Mouse (Mus musculus): Measurements from ENCODE around the gene Maats1. TPM values are rescaled to one million over a fixed set of nuclear protein-coding genes. Genes with fewer than 3 reads are reported as not detected.

The Maats1 gene
- polyA plus RNA-seq (2014; fragmentation: Nextera tagmentation; extraction: Ambion mirVana) = 1.3 and 1.5 TPM in 2 replicates

GRCm38 (mm10) chr16:38341396-38342324, at the start of gene Maats1:
Maats1 (minus strand) TSS chr16:38342143.
- Histone ChIP-seq H3K4me3 (ENCODE audit: low read depth, low read length) (peak within 1 kb of the TSS; percentile 26), H3K4me2 (replicated peaks; ENCODE audit: low read depth, low read length) (peak within 1 kb of the TSS; percentile 60), H3K27me3 (ENCODE audit: control insufficient read depth, insufficient read depth, low read length) (no peaks in the 10 kb centered on the region), H3K36me3 (ENCODE audit: control insufficient read depth, insufficient read depth, low read length) (no peaks in the 10 kb centered on the region), H3K4me1 (replicated peaks; ENCODE audit: control insufficient read depth, insufficient read depth, low read length) (no peaks in the 10 kb centered on the region; the same call in 1 of the 2 replicates), H3K9ac (ENCODE audit: low read depth, low read length) (peak within 1 kb of the TSS; percentile 27; the same call in 1 of the 2 replicates), H3K27ac (ENCODE audit: low read depth, low read length) (no peak within 1 kb of the TSS), H3K9me3 (ENCODE audit: control insufficient read depth, low read length) (no peaks in the 10 kb centered on the region)
- peak; percentile 94 for ATAC-seq (ENCODE audit: low FRiP score)
- 12% methylated on average over 30 of the region's 30 CpGs for WGBS
- DNase-seq (ENCODE audit: low spot score) = peak; percentile 92

DNA sequence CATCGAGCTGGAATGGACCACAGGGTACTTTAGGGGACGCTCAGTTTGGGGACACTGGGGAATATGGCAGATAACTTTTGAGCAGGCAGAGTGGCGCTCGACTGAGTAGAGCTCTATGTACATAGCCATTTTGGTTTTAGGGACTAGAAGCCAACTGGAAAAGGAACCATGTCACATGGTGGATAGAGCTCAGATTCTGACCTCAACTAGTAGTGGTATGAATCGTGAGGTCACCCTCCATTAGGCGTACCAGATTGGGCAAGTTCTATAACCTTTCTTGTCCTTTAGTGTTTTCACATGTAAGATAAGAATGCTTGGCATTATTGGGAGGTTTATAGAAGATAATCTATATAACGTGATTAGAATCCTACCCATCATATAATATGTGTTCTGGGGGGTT, 48.4 kb upstream of the Maats1 start:
- no peak for DNase-seq (ENCODE audit: low spot score)
- H3K4me2 ChIP-seq (replicated peaks; ENCODE audit: low read depth, low read length) = no peak overlapping the region
- no peak for ATAC-seq (ENCODE audit: low FRiP score)
- 92% methylated on average over 7 of the region's 7 CpGs for WGBS
- H3K9me3 ChIP-seq (ENCODE audit: control insufficient read depth, low read length) = no peaks in the 10 kb centered on the region
- H3K27me3 ChIP-seq (ENCODE audit: control insufficient read depth, insufficient read depth, low read length) = no peaks in the 10 kb centered on the region
- H3K4me1 ChIP-seq (replicated peaks; ENCODE audit: control insufficient read depth, insufficient read depth, low read length) = no peaks in the 10 kb centered on the region
- no peak overlapping the region for H3K27ac ChIP-seq (ENCODE audit: low read depth, low read length)
- no peaks in the 10 kb centered on the region for H3K36me3 ChIP-seq (ENCODE audit: control insufficient read depth, insufficient read depth, low read length)
- H3K9ac ChIP-seq (ENCODE audit: low read depth, low read length) = no peak overlapping the region
- no peak overlapping the region for H3K4me3 ChIP-seq (ENCODE audit: low read depth, low read length)

GRCm38 (mm10) chr16:38389284-38389893, 47.4 kb upstream of the Maats1 start:
- no peaks in the 10 kb centered on the region for H3K27me3 ChIP-seq (ENCODE audit: control insufficient read depth, insufficient read depth, low read length)
- no peak for DNase-seq (ENCODE audit: low spot score)
- WGBS = 80% methylated on average over 8 of the region's 8 CpGs

DNA sequence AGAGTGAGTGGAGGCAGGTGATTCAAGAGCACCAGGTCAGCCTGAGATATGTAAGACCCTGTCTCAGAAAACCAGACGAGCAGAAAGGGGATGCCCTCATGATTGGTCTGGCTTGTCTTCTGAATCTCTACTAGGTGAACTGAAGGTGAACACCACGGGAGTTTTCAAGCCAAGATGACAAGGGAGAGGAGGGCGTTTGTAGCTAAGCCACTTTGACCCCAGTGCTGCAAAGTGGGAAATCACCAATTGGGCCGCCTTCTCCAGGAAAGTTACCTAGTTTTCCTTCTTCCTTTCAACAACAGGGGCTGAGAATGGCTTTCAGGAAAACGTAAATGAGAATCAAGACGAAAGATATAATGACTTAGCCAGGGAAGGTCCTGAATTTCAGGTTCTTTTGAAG, 46.8 kb upstream of the Maats1 start:
- Histone ChIP-seq H3K9ac (ENCODE audit: low read depth, low read length) (no peak overlapping the region), H3K27me3 (ENCODE audit: control insufficient read depth, insufficient read depth, low read length) (no peaks in the 10 kb centered on the region), H3K36me3 (ENCODE audit: control insufficient read depth, insufficient read depth, low read length) (no peaks in the 10 kb centered on the region), H3K4me2 (replicated peaks; ENCODE audit: low read depth, low read length) (no peak overlapping the region), H3K9me3 (ENCODE audit: control insufficient read depth, low read length) (no peaks in the 10 kb centered on the region), H3K4me1 (replicated peaks; ENCODE audit: control insufficient read depth, insufficient read depth, low read length) (no peaks in the 10 kb centered on the region), H3K27ac (ENCODE audit: low read depth, low read length) (no peak overlapping the region), H3K4me3 (ENCODE audit: low read depth, low read length) (no peak overlapping the region)
- ATAC-seq (ENCODE audit: low FRiP score) (no peak), DNase-seq (ENCODE audit: low spot score) (no peak)
- WGBS = 81% methylated on average over 6 of the region's 6 CpGs

More at GRCm38 (mm10) chr16:38389284-38389893, 47.4 kb upstream of the Maats1 start:
- Histone ChIP-seq H3K4me3 (ENCODE audit: low read depth, low read length) (no peak overlapping the region), H3K27ac (ENCODE audit: low read depth, low read length) (no peak overlapping the region), H3K9ac (ENCODE audit: low read depth, low read length) (no peak overlapping the region), H3K36me3 (ENCODE audit: control insufficient read depth, insufficient read depth, low read length) (no peaks in the 10 kb centered on the region), H3K4me2 (replicated peaks; ENCODE audit: low read depth, low read length) (no peak overlapping the region), H3K9me3 (ENCODE audit: control insufficient read depth, low read length) (no peaks in the 10 kb centered on the region), H3K4me1 (replicated peaks; ENCODE audit: control insufficient read depth, insufficient read depth, low read length) (no peaks in the 10 kb centered on the region)
- no peak for ATAC-seq (ENCODE audit: low FRiP score)

DNA sequence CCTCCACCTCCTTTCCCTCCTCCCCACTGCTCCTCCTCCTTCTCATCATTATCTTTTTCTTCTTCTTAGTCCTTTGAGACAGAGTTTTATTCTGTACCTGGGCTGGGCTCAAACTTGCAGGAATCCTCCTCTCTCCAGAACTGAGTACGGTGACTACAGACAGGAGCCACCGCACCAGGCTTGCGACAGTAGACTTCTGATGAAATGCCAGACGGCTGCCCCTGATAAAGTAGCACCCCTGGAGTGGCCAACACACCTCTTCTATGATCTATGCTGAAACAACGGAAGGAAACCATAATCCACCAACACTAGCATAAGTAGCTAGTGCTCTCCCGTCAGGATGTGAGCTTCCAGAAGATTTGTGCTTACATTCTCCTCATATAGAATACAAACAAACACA, 45.4 kb upstream of the Maats1 start:
- 80% methylated on average over 6 of the region's 6 CpGs for WGBS
- ATAC-seq (ENCODE audit: low FRiP score) (no peak), DNase-seq (ENCODE audit: low spot score) (no peak)
- H3K9me3 ChIP-seq (ENCODE audit: control insufficient read depth, low read length) = no peaks in the 10 kb centered on the region
- H3K36me3 ChIP-seq (ENCODE audit: control insufficient read depth, insufficient read depth, low read length) = no peaks in the 10 kb centered on the region
- no peak overlapping the region for H3K4me2 ChIP-seq (replicated peaks; ENCODE audit: low read depth, low read length)
- no peak overlapping the region for H3K27ac ChIP-seq (ENCODE audit: low read depth, low read length)
- H3K27me3 ChIP-seq (ENCODE audit: control insufficient read depth, insufficient read depth, low read length) = no peaks in the 10 kb centered on the region
- H3K4me3 ChIP-seq (ENCODE audit: low read depth, low read length) = no peak overlapping the region
- no peak overlapping the region for H3K9ac ChIP-seq (ENCODE audit: low read depth, low read length)
- H3K4me1 ChIP-seq (replicated peaks; ENCODE audit: control insufficient read depth, insufficient read depth, low read length) = no peaks in the 10 kb centered on the region

DNA sequence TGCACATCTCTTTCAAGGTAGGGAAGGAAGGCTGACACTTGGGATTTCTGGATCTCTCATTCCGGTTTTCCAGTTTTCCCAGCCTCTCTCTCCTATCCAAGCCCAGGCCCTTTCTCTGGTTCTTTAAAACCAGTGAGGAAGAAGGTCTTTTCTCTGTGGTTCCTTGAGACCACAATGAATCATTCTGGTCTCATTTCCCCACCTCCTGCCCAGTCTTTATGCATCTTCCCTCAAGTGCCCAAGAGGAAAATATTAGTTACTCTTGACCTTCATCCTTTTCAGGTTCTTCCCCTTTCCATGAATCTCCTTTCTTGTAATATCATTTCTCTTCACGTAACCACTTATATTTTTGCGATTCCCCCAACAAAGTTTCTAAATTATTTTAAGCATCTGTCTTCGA, 43.8 kb upstream of the Maats1 start:
- no peak overlapping the region for H3K9ac ChIP-seq (ENCODE audit: low read depth, low read length)
- H3K27me3 ChIP-seq (ENCODE audit: control insufficient read depth, insufficient read depth, low read length) = no peaks in the 10 kb centered on the region
- WGBS = 96% methylated on average over 4 of the region's 4 CpGs
- DNase-seq (ENCODE audit: low spot score) = no peak
- no peak for ATAC-seq (ENCODE audit: low FRiP score)
- H3K9me3 ChIP-seq (ENCODE audit: control insufficient read depth, low read length) = no peaks in the 10 kb centered on the region
- no peaks in the 10 kb centered on the region for H3K36me3 ChIP-seq (ENCODE audit: control insufficient read depth, insufficient read depth, low read length)
- H3K4me3 ChIP-seq (ENCODE audit: low read depth, low read length) = no peak overlapping the region
- H3K4me2 ChIP-seq (replicated peaks; ENCODE audit: low read depth, low read length) = no peak overlapping the region
- no peaks in the 10 kb centered on the region for H3K4me1 ChIP-seq (replicated peaks; ENCODE audit: control insufficient read depth, insufficient read depth, low read length)
- no peak overlapping the region for H3K27ac ChIP-seq (ENCODE audit: low read depth, low read length)

DNA sequence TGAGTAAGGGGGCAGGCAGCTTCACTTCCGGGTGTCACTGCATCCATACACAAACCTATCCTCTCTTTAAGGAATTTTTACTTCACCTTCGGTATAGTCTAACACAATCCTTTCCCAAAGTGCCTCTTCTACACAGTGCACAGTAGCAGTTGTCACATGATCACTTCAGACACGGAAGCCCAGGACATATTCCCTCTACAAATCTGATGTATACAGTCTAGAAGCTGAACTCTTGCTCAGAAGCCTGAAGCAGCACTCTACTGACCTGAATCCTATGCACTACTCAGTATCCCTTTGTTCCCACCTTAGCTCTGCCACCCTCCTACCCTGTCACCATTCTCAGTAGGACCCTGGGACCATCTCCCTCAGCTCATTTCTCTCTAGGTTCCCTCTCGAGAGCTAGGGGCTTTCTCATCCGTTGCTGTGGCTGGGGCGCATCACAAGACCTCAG, 43.3 kb upstream of the Maats1 start:
- Histone ChIP-seq H3K4me3 (ENCODE audit: low read depth, low read length) (no peak overlapping the region), H3K9me3 (ENCODE audit: control insufficient read depth, low read length) (no peaks in the 10 kb centered on the region), H3K27me3 (ENCODE audit: control insufficient read depth, insufficient read depth, low read length) (no peaks in the 10 kb centered on the region), H3K27ac (ENCODE audit: low read depth, low read length) (no peak overlapping the region), H3K9ac (ENCODE audit: low read depth, low read length) (no peak overlapping the region), H3K4me1 (replicated peaks; ENCODE audit: control insufficient read depth, insufficient read depth, low read length) (no peaks in the 10 kb centered on the region), H3K4me2 (replicated peaks; ENCODE audit: low read depth, low read length) (no peak overlapping the region), H3K36me3 (ENCODE audit: control insufficient read depth, insufficient read depth, low read length) (no peaks in the 10 kb centered on the region)
- DNase-seq (ENCODE audit: low spot score) (no peak), ATAC-seq (ENCODE audit: low FRiP score) (no peak)
- 89% methylated on average over 6 of the region's 6 CpGs for WGBS

- WGBS = 84% methylated on average over 2 of the region's 2 CpGs
- no peak overlapping the region for H3K27ac ChIP-seq (ENCODE audit: low read depth, low read length)
- H3K4me2 ChIP-seq (replicated peaks; ENCODE audit: low read depth, low read length) = no peak overlapping the region
- ATAC-seq (ENCODE audit: low FRiP score) (no peak), DNase-seq (ENCODE audit: low spot score) (no peak)
- no peak overlapping the region for H3K9ac ChIP-seq (ENCODE audit: low read depth, low read length)
- H3K4me3 ChIP-seq (ENCODE audit: low read depth, low read length) = no peak overlapping the region
- H3K9me3 ChIP-seq (ENCODE audit: control insufficient read depth, low read length) = no peaks in the 10 kb centered on the region
- H3K27me3 ChIP-seq (ENCODE audit: control insufficient read depth, insufficient read depth, low read length) = no peaks in the 10 kb centered on the region
- H3K4me1 ChIP-seq (replicated peaks; ENCODE audit: control insufficient read depth, insufficient read depth, low read length) = no peaks in the 10 kb centered on the region
- no peaks in the 10 kb centered on the region for H3K36me3 ChIP-seq (ENCODE audit: control insufficient read depth, insufficient read depth, low read length)
Measured at GRCm38 (mm10) chr16:38383683-38384082, 41.7 kb upstream of the Maats1 start.

Data from hindbrain, embryonic 11.5 days (tissue).